Mouse (Mus musculus) hindbrain, embryonic 12.5 days (tissue): Measurements from ENCODE around the gene Gpatch8. TPM values are rescaled to one million over a fixed set of nuclear protein-coding genes. Genes with fewer than 3 reads are reported as not detected.

Experiments used
- polyA plus RNA-seq: library from polyadenylated mRNA; unstranded; fragments of >200 nt; fragmentation: Nextera tagmentation; extraction: Ambion mirVana; gene quantifications from 2 replicates; pipeline ENCODE4 v1.2.1, GENCODE M21; 2016

Gene Gpatch8
- polyA plus RNA-seq, 1 experiment from 2014 or later: 74.6 TPM

Other genes with a start within 250 kb of the Gpatch8 start
- gene Ubtf, start 236.7 kb downstream of the Gpatch8 start, polyA plus RNA-seq: 101 and 111 TPM in 2 replicates
- gene Slc4a1, start 190.2 kb downstream of the Gpatch8 start, polyA plus RNA-seq: 30.8 and 33.5 TPM in 2 replicates
- 125 and 140 TPM in 2 replicates for gene Rundc3a, start 163.0 kb downstream of the Gpatch8 start, polyA plus RNA-seq
- 148 and 157 TPM in 2 replicates for gene Slc25a39, start 148.4 kb downstream of the Gpatch8 start, polyA plus RNA-seq
- 96.9 and 101 TPM in 2 replicates for gene Grn, start 126.1 kb downstream of the Gpatch8 start, polyA plus RNA-seq
- 21.5 and 22.8 TPM in 2 replicates for gene Fam171a2, start 108.7 kb downstream of the Gpatch8 start, polyA plus RNA-seq
- gene Itga2b, start 86.3 kb downstream of the Gpatch8 start, polyA plus RNA-seq: 7.1 and 8.5 TPM in 2 replicates
- gene Gm11627, start 23.1 kb upstream of the Gpatch8 start, polyA plus RNA-seq: 4.3 and 4.8 TPM in 2 replicates
- 39.9 and 40.8 TPM in 2 replicates for gene Fzd2, start 48.0 kb upstream of the Gpatch8 start, polyA plus RNA-seq
- gene Meioc, start 107.3 kb upstream of the Gpatch8 start, polyA plus RNA-seq: 0.82 and 1.1 TPM in 2 replicates
- 44.0 and 48.0 TPM in 2 replicates for gene Ccdc43, start 141.4 kb upstream of the Gpatch8 start, polyA plus RNA-seq
- 33.3 and 35.3 TPM in 2 replicates for gene Adam11, start 205.0 kb upstream of the Gpatch8 start, polyA plus RNA-seq